Mouse (Mus musculus) spleen, embryonic (tissue): Measurements from ENCODE around the gene Dglucy.
"Not testable (repeated sequence)": the region's sequence is repeated elsewhere in the genome, so short reads cannot be mapped to it uniquely, and the experiment has no call there.

Experiments used
- CTCF ChIA-PET: fragments of 350-600 bp; sonication (Branson Sonifier 250); formaldehyde crosslinking; loops from one replicate; lab custom pipeline; 2022; lab: Charles Lee

Dglucy gene

DNA sequence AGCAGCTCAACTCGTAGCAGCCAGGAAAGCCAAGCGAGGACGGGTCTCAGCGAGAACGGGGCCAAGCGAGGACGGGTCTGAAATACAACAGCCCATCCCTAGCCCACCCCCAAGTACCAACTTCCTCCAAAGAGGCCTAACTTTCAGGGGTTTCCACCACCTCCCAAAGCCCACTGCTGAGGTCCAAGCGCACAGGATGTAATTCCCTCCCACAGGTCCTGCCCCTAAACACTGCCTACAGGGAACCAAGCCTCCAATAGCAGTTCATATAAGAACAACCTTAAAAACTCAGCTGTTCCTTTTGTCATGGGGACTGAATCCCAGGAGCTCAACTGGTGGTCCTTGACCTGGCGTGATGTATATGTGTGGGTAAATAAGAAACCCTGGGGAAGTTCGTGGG, 1.6 kb downstream of the Dglucy start:
- CTCF ChIA-PET = interaction anchor here (0.7 kb wide), 1 partner anchor 489 kb away, joined by 3 read pairs; no protein-coding TSS in a partner anchor

GRCm38 (mm10) chr12:100781428-100782120, 2.7 kb downstream of the Dglucy start:
- CTCF ChIA-PET = no interaction called here

GRCm38 (mm10) chr12:100784152-100784551, 5.3 kb downstream of the Dglucy start:
- CTCF ChIA-PET = interaction anchor here (0.6 kb wide), 1 partner anchor 148 kb away, joined by 4 read pairs; no protein-coding TSS in a partner anchor

- CTCF ChIA-PET = no interaction called here
Observed at GRCm38 (mm10) chr12:100785344-100785743, 6.5 kb downstream of the Dglucy start.

DNA sequence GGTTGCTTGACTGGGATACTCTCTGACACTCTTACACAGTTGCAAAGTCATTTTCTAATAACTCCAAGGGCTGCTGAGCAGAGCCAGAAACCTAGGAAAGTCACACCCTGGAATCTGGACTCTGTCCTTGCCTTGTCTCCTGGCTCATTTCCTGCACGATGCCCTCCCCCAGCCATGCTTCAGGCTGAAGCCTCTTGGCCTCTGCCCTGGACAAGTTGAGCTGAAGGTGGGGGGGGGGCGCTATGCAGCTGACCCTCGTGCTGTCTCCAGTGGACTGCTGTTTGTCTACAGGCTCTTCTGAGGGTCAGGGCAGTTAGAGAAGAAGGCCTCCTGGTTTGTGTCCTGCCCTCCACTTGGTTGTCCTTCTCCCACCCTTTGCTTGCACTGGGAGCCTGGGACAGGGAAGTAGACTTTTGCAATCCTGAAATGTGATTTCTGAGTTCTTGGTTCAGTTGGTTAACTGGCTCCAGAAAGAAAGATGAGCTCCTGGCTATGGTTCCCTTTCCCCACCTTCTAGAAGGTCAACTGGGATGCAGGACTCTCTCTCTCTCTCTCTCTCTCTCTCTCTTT, 11.2 kb downstream of the Dglucy start:
- CTCF ChIA-PET = interaction anchor here (0.6 to 0.7 kb wide), 2 partner anchors 14 to 199 kb away, joined by 4 to 5 read pairs; no protein-coding TSS in a partner anchor

- CTCF ChIA-PET = interaction anchor here (0.6 kb wide), 1 partner anchor 62 kb away, joined by 3 read pairs; no protein-coding TSS in a partner anchor
Observed at GRCm38 (mm10) chr12:100791425-100791824, 12.6 kb downstream of the Dglucy start.

DNA sequence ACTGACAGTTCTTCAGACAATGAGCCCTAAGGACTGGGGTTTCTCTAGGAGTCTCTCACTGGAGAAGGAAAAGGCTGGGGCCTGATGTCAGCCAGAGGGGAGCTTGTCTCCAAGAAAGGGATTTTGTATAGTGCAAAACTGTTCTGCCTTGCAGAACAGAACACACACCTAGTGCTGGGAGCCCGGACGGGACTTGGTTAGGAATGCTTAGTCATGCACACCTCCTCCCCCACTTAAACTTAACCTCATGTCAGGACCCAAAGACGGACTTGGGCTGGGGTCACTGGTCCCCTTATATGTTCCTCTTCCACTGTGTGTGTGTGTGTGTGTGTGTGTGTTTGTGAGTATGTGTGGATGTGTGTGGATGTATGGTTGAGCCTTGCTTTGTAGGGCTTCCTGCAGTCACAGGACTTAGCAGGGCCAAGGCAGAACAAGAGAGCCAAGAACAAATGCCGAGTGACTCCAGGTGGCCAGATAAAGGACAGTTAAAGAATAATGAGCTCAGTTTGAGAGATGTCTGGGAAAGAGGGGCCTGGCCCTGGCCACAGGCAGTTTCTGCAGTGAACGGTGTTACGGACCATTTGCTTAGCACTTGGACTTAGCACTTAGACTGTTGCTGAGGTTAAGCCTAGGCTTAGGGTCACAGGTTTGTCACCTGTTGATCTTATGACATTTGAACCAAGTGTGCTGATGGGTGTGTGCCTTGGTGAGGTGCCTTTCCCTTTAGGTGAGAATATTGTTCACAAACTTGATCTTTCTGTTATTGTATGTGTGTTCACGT, 15.8 kb downstream of the Dglucy start:
- CTCF ChIA-PET = no interaction called here

DNA sequence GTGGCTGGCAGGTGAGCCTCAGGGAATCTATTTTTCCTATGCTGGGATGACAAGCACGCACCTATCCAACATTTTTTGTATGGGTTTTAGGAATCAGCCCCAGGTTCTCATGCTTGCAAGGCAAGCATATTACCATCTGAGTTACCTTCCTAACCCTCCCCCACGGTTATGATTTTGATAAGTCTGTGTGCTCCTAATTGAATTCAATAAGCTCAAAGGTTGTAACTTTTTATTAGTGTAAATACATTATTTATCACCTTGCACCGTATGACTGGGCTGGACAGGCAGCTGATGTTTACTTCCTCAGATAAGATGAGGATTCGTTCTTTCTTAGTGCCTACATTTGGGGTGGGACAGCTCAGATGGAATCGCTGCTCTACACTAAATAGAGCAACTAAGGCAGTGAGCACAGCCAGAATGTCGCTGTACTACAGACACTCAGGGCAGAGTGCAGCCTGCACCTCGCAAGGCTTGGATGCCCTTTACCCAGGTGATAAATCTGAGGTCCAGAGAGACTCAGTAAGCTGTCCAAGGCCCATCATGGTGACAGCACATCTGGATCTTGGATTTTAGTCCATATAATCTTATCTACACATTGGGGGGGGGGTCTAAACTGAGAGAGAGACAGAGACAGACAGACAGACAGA, 16.7 kb downstream of the Dglucy start:
- CTCF ChIA-PET = interaction anchor here (0.6 kb wide), 1 partner anchor 120 kb away, joined by 4 read pairs; no protein-coding TSS in a partner anchor

DNA sequence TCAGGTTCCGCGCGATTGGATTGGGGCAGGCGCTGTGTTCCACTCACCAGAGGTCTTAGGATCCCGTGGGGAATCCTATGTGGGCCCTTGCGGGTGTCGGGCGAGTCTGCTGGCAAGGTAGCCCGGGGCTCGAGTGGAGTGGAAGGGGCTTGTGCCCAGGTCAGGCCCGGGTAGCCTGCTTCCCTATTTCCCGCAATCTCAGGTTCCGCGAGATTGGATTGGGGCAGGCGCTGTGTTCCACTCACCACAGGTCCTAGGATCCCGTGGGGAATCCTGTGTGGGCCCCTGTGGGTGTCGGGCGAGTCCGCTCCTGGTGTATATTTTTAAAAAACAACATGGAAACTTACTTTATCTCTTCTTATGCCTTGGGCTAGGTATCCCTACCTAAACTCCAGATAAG, 24.5 kb downstream of the Dglucy start:
- CTCF ChIA-PET = not testable (repeated sequence)

GRCm38 (mm10) chr12:100807280-100807679, 28.4 kb downstream of the Dglucy start:
- CTCF ChIA-PET = interaction anchor here (0.6 kb wide), 1 partner anchor 279 kb away, joined by 14 read pairs; no protein-coding TSS in a partner anchor

DNA sequence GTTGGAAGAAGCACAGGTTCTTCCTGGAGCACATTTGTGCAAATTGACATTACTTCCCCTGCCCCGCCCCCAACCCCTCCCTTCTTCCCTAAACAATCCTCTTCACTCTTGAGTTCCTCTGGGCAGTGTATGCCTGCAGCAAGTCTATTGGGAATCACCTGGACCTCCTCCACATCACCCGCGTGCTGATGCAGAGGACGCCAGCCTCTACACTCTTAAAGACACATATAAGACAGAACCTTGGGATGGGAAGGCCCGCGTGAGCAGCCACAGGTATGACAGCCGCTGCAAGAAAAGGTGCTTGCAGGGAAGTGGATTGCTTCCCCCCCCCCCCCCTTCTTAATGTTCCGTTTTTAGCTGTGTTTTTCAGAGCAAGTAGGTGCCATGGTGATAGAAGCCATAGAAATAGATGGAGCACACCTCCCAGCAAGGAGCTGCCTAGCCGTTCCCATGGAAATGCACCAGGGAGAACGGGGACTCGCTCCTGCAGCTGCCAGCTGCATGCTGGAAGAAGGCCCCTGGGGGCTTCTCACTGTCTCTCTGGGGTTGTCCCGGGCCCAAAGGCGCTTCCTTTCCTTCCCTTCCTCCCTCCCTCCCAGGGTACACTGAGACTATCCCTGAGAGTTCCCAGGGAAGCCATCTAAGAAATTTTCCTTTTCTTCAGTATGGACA, 29.9 kb downstream of the Dglucy start:
- CTCF ChIA-PET = interaction anchor here (0.6 kb wide), 2 partner anchors 91 to 1971 kb away, joined by 6 to 10 read pairs; no protein-coding TSS in a partner anchor

DNA sequence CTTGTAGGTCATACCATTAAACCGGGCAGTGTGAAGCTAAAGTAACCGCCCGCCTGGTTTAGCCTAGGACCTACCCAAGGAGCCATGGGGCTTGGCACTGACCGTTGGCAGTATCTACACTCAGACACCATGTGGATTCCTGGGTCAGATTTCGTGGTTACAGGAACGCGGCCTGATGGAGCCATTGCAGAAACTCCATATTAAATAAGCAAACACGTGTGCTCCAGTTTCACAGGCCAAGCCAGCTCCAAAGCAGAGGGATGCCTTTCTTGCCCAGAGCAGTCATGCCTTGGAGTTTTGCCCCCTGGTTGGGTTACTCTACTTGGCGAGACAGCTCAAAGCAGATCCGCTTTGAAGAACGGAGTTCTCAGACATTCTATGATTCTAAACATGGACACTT, 31.7 kb downstream of the Dglucy start:
- CTCF ChIA-PET = no interaction called here

DNA sequence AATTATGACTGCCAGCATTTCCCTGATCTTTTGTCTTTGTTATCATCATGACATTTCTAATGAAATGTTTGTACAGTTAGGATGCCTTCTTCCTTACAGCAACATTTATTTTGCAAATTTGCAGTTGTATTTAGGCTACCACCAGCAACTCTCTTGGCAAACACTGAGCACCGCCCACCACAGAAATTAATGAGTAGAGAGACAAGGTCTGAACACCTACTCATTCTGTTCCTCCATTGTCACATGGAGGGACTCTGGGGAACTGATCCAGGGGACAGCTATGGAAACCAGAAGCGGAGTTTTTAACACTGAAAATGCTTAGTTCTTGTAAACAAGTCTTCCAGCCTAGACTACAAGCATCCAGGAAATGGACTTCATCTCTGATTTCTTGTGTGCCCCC, 35.0 kb downstream of the Dglucy start:
- CTCF ChIA-PET = interaction anchor here (0.7 kb wide), 1 partner anchor 1304 kb away, joined by 3 read pairs; no protein-coding TSS in a partner anchor

DNA sequence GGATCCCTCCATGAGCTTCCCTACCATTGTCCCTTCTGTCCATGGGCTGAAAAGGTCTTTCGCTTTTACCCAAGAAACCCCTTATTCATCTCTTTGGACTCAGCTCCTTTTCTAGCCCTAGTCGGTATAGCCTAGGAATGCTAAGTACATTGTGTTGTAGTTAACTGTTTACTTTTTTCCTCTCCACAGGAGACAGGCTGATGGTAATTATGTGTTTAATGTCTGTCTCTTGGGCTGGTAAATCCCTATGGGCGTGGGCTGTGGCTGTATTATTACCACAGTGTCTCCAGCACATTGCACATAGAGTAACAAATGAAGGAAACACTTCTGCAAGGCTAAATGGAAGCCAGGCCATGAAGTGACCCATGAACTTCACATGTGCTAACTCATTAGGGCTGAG, 35.8 kb downstream of the Dglucy start:
- CTCF ChIA-PET = no interaction called here

DNA sequence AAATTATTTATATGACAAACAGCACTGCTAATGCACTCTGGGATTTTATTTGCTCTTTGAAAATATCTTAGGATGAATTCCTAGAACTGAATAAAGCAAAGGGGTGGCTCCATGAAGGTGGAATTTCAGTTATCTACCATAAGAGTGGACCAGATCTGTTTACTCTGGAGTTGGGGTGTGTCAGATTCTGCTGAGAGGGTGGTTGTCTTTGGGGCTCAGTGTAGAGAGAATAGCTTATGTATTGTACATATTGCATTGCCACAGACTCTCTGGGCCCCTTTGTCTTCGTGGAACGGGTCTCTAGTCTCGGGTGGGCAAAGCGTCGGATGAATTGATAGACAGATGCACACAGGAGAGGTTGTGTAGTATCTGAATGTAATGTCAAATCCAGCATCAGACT, 38.0 kb downstream of the Dglucy start:
- CTCF ChIA-PET = no interaction called here

DNA sequence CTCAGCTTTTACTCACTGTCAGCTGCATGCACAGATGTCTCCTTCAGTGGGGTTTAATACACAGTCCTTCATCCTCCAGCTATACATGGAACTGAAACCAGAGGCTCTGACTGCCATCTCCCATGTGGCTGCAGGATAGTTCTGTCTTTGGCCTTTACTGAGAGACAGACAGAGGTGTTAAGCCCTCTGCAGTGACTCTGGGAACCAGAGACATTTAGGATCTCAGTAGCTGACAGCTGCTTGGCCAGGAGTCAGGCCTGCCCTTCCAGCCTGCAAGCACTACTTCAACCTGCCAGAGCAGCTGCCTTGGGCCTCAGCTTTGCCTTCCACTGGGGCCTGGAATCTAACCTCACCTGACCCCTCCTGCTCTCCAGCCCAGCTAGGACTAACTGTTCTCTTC, 41.1 kb downstream of the Dglucy start:
- CTCF ChIA-PET = no interaction called here

DNA sequence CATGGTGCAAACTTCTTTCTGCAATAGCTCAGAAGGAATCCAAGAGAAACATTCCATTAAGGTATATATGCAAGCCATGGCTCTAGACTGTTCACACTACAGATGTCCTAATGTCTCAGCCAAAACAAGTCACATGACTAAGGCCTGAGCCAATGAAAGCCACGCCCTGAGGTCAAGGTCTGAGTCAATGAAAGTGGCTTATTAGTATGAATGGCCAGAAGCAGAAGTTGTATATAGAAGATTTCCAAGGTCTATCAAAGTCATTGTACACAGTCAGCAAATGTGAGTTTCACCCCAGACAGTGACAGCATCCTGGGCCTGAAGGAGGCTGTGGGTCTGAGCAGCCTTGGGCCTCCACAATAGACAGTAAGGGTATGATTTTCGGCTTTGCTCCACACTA, 52.2 kb downstream of the Dglucy start:
- CTCF ChIA-PET = no interaction called here

DNA sequence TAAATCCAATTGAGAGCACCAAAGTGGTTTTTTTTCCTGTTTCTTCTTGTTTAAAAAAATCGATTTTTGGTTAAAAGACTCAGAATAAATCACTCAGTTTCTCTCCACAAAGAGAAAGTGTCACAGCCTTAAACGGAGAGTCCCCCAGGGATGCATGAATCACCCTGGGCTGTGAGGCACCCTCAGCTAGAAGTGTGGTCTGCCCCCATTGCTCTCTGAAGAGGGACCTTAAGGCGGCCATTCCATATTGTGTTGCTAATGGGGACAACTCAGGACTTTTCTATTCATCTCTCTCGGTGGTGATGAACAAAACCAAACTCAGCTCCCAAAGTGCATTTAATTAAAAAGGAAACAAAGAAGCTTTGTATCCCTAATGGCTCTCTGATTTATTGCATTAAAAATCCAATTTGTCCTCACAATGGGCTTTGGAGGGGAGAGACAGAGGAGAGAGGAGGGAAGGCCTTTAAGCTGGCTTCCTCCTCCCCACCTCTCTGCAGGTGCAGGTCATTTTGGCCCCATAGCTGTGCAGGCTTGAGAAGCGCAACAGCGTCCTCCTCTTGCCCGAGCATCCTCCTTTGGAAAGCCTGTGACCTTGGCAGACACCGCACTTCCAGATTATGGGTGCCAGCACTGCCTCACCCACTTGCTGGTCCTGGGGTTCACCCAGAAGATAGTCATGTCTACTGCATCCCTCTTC, 52.9 kb downstream of the Dglucy start:
- CTCF ChIA-PET = no interaction called here

DNA sequence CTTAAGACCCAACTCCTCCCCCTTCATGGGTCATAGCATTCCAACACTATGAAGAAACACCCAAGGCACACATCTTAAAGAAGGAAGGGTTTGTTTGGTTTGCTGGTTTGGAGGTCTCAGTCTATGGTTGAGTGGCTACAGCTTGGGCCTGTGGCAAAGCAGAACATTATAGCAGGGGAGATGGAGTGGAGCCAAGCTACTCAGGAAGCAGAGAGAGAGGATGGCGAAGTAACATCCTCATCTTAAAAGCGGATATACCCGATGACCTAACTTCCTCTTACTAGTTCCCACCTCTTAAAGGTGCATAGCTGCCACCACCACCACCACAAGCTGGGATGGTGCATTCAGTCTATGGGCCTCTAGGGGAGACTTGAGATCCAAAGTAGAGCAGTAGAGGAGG, 58.4 kb downstream of the Dglucy start:
- CTCF ChIA-PET = interaction anchor here (0.9 kb wide), 1 partner anchor 89 kb away, joined by 3 read pairs; no protein-coding TSS in a partner anchor

GRCm38 (mm10) chr12:100839079-100839600, 60.3 kb downstream of the Dglucy start:
- CTCF ChIA-PET = interaction anchor here (0.5 kb wide), 1 partner anchor 235 kb away, joined by 8 read pairs; no protein-coding TSS in a partner anchor
